Mouse (Mus musculus) megakaryocyte, adult 5-6 weeks (primary cell): ENCODE data around the gene Fnbp1. TPM values are rescaled to one million over a fixed set of nuclear protein-coding genes. Genes with fewer than 3 reads are reported as not detected.

Source experiments
- ATAC-seq: 2 replicates; pipeline ENCODE4 v1.8.0; 2016; ENCODE audit warnings: mild to moderate bottlenecking, inconsistent platforms; ENCODE audit not compliant: poor library complexity, severe bottlenecking
- total RNA-seq, 2 experiments: library from RNA; stranded (forward) in 1 of 2; stranded (reverse) in 1 of 2; fragments of 153-499, 151-499 nt in 1 of 2; fragments of 221-1000, 200-1000 nt in 1 of 2; gene quantifications; 2 replicates each; pipeline versions ENCODE4 v1.2.3 to v1.2.4; 2015 to 2017

Gene Fnbp1
- total RNA-seq, 2 experiments from 2014 or later: 39.0 to 62.0 TPM

GRCm38 (mm10) chr2:31127899-31128298 lies 13.9 kb downstream of the Fnbp1 start:
- no peak for ATAC-seq

GRCm38 (mm10) chr2:31127219-31127618 lies 14.6 kb downstream of the Fnbp1 start:
- peak; percentile 71 for ATAC-seq

- no peak for ATAC-seq
These were observed 15.8 kb downstream of the Fnbp1 start for GRCm38 (mm10) chr2:31126048-31126447.

- no peak for ATAC-seq
These were observed 16.7 kb downstream of the Fnbp1 start for GRCm38 (mm10) chr2:31125156-31125555.

- ATAC-seq: no peak
These were observed 17.1 kb downstream of the Fnbp1 start for GRCm38 (mm10) chr2:31124694-31125093.

- ATAC-seq: no peak
These were observed 18.3 kb downstream of the Fnbp1 start for GRCm38 (mm10) chr2:31123493-31123892.

- no peak for ATAC-seq
These were observed 19.0 kb downstream of the Fnbp1 start for GRCm38 (mm10) chr2:31122806-31123205.

- ATAC-seq: no peak
These were observed 20.6 kb downstream of the Fnbp1 start for GRCm38 (mm10) chr2:31121131-31121693.

- ATAC-seq: no peak
These were observed 22.0 kb downstream of the Fnbp1 start for GRCm38 (mm10) chr2:31119795-31120194.

- no peak for ATAC-seq
These were observed 23.0 kb downstream of the Fnbp1 start for GRCm38 (mm10) chr2:31118639-31119380.

- no peak for ATAC-seq
These were observed 23.6 kb downstream of the Fnbp1 start for GRCm38 (mm10) chr2:31118211-31118610.

- peak; percentile 43; the same call in 1 of the 2 replicates for ATAC-seq
These were observed 25.7 kb downstream of the Fnbp1 start for GRCm38 (mm10) chr2:31115943-31116731.

- ATAC-seq: peak; percentile 48
These were observed 26.5 kb downstream of the Fnbp1 start for GRCm38 (mm10) chr2:31115091-31115942.

GRCm38 (mm10) chr2:31114205-31114604 lies 27.6 kb downstream of the Fnbp1 start:
- peak; percentile 57 for ATAC-seq

GRCm38 (mm10) chr2:31111685-31112084 lies 30.1 kb downstream of the Fnbp1 start:
- ATAC-seq: no peak

GRCm38 (mm10) chr2:31109960-31110548 lies 31.8 kb downstream of the Fnbp1 start:
- no peak for ATAC-seq

- ATAC-seq: peak; percentile 85
These were observed 33.6 kb downstream of the Fnbp1 start for GRCm38 (mm10) chr2:31108186-31108585.

GRCm38 (mm10) chr2:31106621-31107320 lies 35.0 kb downstream of the Fnbp1 start:
- ATAC-seq: 0 out of 2 replicates have a peak, but pooled peaks have one; percentile 30

GRCm38 (mm10) chr2:31106004-31106403 lies 35.8 kb downstream of the Fnbp1 start:
- ATAC-seq: no peak

GRCm38 (mm10) chr2:31105279-31105678 lies 36.5 kb downstream of the Fnbp1 start:
- no peak for ATAC-seq
